Mouse (Mus musculus): ENCODE data around the gene Tmem125. TPM values are rescaled to one million over a fixed set of nuclear protein-coding genes. Genes with fewer than 3 reads are reported as not detected.
A peak's percentile ranks its signal among the peaks of the same experiment; 100 is the strongest.
"Not testable (repeated sequence)": the region's sequence is repeated elsewhere in the genome, so short reads cannot be mapped to it uniquely, and the experiment has no call there.

Tmem125 gene
- polyA plus RNA-seq, 1 experiment = 0.49 TPM

DNA sequence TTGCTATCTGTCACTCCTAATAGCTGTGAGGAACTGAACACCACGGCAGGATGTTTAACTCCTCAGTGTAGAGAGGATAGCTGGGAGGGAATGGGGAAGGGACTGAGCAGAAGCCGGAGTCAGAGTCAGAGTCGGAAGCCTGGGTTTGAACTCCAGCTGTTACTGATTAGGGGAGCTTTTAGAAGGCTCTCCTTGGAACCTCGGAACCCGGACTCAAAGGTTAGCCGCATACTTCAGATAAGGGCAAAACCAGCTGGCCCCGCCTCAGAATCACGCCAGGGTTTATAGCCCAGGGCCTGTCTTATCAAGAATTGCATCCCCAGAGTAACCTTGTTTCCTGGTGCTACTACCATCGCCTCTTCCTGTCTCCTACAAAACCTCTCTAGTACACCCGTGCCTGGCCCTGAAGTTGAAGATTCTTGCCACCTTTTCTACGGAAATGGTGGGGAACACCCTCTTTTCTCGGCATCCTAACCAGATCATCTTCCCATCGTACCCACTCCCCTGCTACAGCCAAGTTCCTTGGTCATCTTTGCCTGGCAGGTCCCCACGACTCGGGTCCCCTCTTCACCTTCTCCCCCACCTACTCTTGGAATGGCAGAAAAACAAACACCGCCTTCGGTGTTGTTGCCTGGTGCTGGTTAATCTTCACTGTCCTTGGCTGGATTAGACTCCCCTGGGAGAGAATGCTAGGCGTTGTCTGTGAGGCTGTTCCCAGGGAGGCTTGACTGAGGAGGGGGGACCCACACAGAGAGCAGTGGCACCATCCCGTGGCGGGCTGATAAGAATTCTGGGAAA, 26.9 kb downstream of the Tmem125 start:
- TF ChIP-seq CTCF (IDR thresholded peaks at IDR 0.05; ENCODE audit: borderline replicate concordance, extremely low read depth, insufficient read depth, insufficient read length) (no peak), POLR2A (IDR thresholded peaks at IDR 0.05; ENCODE audit: borderline replicate concordance, extremely low read depth, insufficient read depth, insufficient read length, poor library complexity, severe bottlenecking) (no peak)
- DNase-seq (ENCODE audit: low read depth) = peak; percentile 23

DNA sequence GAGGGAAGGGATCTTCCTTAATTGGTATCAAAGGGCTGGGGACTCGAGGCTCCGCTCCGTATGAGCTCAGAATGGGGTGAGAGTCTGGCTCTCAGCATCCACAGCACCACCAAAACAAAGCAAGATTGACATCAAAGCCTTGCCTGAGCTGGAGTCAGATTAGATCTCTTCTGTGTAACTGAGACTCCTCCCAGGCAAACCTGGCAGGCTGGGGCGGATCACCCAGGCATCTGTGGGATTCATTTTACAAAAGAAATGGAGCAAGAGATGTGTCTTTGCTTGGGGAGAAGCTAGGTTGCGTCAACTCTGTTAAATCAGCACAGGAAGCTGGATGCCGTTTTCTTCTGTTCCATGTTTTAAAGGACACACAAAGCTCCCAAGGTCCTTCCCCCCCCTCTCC, 34.8 kb downstream of the Tmem125 start:
- TF ChIP-seq POLR2A (IDR thresholded peaks at IDR 0.05; ENCODE audit: borderline replicate concordance, extremely low read depth, insufficient read depth, insufficient read length, poor library complexity, severe bottlenecking) (no peak), CTCF (IDR thresholded peaks at IDR 0.05; ENCODE audit: borderline replicate concordance, extremely low read depth, insufficient read depth, insufficient read length) (no peak)
- peak; percentile 39 for DNase-seq (ENCODE audit: low read depth)

DNA sequence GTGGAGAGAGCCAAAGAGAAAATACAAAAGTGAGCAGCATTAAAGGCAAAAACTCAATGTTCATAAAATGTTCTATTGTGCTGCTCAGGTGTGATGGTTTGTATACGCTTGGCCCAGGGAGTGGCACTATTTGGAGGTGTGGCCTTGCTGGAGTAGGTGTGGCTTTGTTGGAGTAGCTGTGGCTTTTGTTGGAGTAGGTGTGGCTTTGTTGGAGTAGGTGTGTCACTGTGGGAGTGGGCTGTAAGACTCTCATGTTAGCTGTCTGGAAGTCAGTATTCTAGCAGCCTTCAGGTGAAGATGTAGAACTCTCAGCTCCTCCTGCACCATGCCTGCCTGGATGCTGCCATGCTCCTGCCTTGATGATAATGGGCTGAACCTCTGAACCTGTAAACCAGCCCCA, 36.7 kb downstream of the Tmem125 start:
- DNase-seq (ENCODE audit: low read depth) = not testable (repeated sequence)

DNA sequence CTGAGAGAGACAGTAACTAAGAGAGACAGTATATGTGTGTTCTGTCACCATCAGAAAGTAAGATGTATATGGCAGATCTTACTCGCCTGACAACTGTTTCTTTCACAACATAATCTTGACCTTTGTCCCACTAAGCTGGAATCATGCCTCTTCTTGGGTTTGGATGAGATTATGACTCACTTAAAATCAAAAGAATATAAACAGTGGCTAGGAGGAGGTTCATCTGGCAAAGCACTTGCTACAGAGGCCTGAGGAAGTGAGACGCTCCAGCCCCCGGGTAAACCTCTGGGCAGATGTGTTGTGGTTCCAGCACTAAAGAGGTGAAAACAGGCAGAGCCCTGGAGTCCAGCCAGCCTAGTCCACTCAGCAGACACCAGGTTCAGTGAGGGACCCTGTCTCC, 38.3 kb downstream of the Tmem125 start:
- TF ChIP-seq CTCF (IDR thresholded peaks at IDR 0.05; ENCODE audit: borderline replicate concordance, extremely low read depth, insufficient read depth, insufficient read length) (no peak), POLR2A (IDR thresholded peaks at IDR 0.05; ENCODE audit: borderline replicate concordance, extremely low read depth, insufficient read depth, insufficient read length, poor library complexity, severe bottlenecking) (no peak)
- no peak for DNase-seq (ENCODE audit: low read depth)

DNA sequence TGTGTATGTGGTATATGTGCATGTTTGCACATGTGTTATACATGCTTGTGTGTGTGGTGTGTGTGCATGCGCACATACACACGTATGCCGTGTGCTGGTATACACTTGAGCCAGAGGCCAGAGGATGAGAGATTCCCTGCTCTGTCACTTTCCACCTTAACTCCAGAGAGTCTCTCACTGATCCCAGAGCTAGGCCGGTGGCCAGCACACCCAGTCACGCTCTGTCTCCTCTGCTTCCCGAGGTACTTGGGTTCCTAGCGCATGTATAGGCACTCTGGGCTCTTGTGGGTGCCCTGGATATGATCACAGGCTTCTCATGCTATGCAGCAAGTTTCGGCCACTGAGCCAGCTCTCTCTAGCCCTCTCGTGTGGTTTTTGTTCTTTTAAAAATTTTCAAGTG, 43.1 kb downstream of the Tmem125 start:
- no peak for DNase-seq (ENCODE audit: low read depth)
- TF ChIP-seq POLR2A (IDR thresholded peaks at IDR 0.05; ENCODE audit: borderline replicate concordance, extremely low read depth, insufficient read depth, insufficient read length, poor library complexity, severe bottlenecking) = no peak
- TF ChIP-seq CTCF (IDR thresholded peaks at IDR 0.05; ENCODE audit: borderline replicate concordance, extremely low read depth, insufficient read depth, insufficient read length) = no peak

DNA sequence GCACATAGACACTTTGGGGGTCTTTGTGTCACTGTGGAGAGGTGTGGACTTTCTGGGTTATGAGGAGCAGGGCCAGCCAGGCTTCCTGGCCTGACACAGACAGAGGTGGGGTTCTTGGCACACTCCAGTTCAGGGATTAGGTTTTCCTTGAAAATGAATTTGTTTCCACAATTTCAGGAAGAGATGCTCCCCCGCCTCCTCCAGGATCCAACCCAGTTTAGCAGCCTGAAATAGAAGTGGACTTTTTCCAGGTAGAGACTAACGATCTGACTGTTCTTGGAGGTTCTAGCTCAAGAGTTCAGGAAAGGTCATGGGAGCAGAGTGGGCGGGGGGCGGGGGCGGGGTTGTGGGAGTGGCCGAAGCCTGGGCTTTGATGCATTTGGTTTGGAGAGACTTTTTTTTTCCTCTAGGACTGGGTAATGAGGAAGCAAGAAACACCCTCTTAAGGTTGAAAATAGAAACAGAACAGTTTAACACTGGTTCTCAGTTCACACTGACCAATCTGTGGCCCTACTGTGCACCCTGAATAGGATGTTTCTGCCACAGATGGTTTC, 43.6 kb downstream of the Tmem125 start:
- no peak for DNase-seq (ENCODE audit: low read depth)
- TF ChIP-seq CTCF (IDR thresholded peaks at IDR 0.05; ENCODE audit: borderline replicate concordance, extremely low read depth, insufficient read depth, insufficient read length) = no peak
- TF ChIP-seq POLR2A (IDR thresholded peaks at IDR 0.05; ENCODE audit: borderline replicate concordance, extremely low read depth, insufficient read depth, insufficient read length, poor library complexity, severe bottlenecking) = no peak

Other genes starting within 250 kb of the Tmem125 start
- 32.5 and 48.7 TPM in 2 replicates for gene Szt2, start 134.8 kb downstream of the Tmem125 start, polyA plus RNA-seq (2012; rRNA removed)
- gene Med8, start 134.7 kb downstream of the Tmem125 start, polyA plus RNA-seq (2012; rRNA removed) = 83.4 and 95.1 TPM in 2 replicates
- gene Elovl1, start 116.0 kb downstream of the Tmem125 start, polyA plus RNA-seq (2012; rRNA removed) = 48.5 and 56.6 TPM in 2 replicates
- 54.5 and 108 TPM in 2 replicates for gene Cdc20, start 106.7 kb downstream of the Tmem125 start, polyA plus RNA-seq (2012; rRNA removed)
- gene Mpl, start 86.5 kb downstream of the Tmem125 start, polyA plus RNA-seq (2012; rRNA removed) = 0.08 and 0.26 TPM in 2 replicates
- gene Tie1, start 54.0 kb downstream of the Tmem125 start, polyA plus RNA-seq (2012; rRNA removed) = 18.8 and 23.1 TPM in 2 replicates
- 0.27 and 0.29 TPM in 2 replicates for gene 2610528J11Rik, start 17.0 kb downstream of the Tmem125 start, polyA plus RNA-seq (2012; rRNA removed)
- gene Cfap57, start 76.7 kb upstream of the Tmem125 start, polyA plus RNA-seq (2012; rRNA removed) = 0.72 and 1.5 TPM in 2 replicates
- gene Ebna1bp2, start 76.8 kb upstream of the Tmem125 start, polyA plus RNA-seq (2012; rRNA removed) = 67.7 and 74.9 TPM in 2 replicates
- gene Olfr62, start 114.9 kb upstream of the Tmem125 start, polyA plus RNA-seq (2012; rRNA removed) = not detected in 2 replicates
- gene Olfr1342, start 148.7 kb upstream of the Tmem125 start, polyA plus RNA-seq (2012; rRNA removed) = 0.05 TPM in 2 replicates
- not detected in 2 replicates for gene Olfr1341, start 159.5 kb upstream of the Tmem125 start, polyA plus RNA-seq (2012; rRNA removed)
- gene Olfr1340, start 176.1 kb upstream of the Tmem125 start, polyA plus RNA-seq (2012; rRNA removed) = not detected in 2 replicates
- gene Olfr1339, start 188.1 kb upstream of the Tmem125 start, polyA plus RNA-seq (2012; rRNA removed) = not detected in 2 replicates
- gene Olfr1338, start 214.7 kb upstream of the Tmem125 start, polyA plus RNA-seq (2012; rRNA removed) = not detected in 2 replicates
- not detected in 2 replicates for gene Olfr1337, start 238.5 kb upstream of the Tmem125 start, polyA plus RNA-seq (2012; rRNA removed)